Mouse (Mus musculus): Measurements from ENCODE around the gene Pls1. TPM values are rescaled to one million over a fixed set of nuclear protein-coding genes. Genes with fewer than 3 reads are reported as not detected.

Pls1 gene
- polyA plus RNA-seq, 1 experiment from 2014 or later, result 10.7 TPM

Other genes with a start within 250 kb of the Pls1 start
- 10.1 and 12.1 TPM in 2 replicates for gene Pcolce2, start 207.7 kb downstream of the Pls1 start, polyA plus RNA-seq (2016; fragmentation: Nextera tagmentation; extraction: Ambion mirVana)
- 0.78 and 0.86 TPM in 2 replicates for gene Trpc1, start 94.9 kb downstream of the Pls1 start, polyA plus RNA-seq (2016; fragmentation: Nextera tagmentation; extraction: Ambion mirVana)
- 10.0 and 10.6 TPM in 2 replicates for gene Atr, start 12.3 kb upstream of the Pls1 start, polyA plus RNA-seq (2016; fragmentation: Nextera tagmentation; extraction: Ambion mirVana)
- 9.8 and 11.1 TPM in 2 replicates for gene Xrn1, start 109.4 kb upstream of the Pls1 start, polyA plus RNA-seq (2016; fragmentation: Nextera tagmentation; extraction: Ambion mirVana)